Mouse (Mus musculus) duodenum, adult 2 months (tissue): ENCODE measurements around the gene Nsun7. TPM values are rescaled to one million over a fixed set of nuclear protein-coding genes. Genes with fewer than 3 reads are reported as not detected.

Experiments used
- polyA plus RNA-seq: library from polyadenylated mRNA; depleted of rRNA; stranded (reverse); fragments of >200 nt; gene quantifications from 2 replicates; pipeline ENCODE4 v1.2.3, GENCODE M21; 2012; ENCODE audit warnings: low replicate concordance; rRNA removed

Gene Nsun7
- not detected in 2 replicates for polyA plus RNA-seq

GRCm38 (mm10) chr5:66259756-66260448 is at the start of gene Nsun7:
Gene Nsun7, plus strand, starts transcription at chr5:66259897.

Other genes with a start within 250 kb of the Nsun7 start
- gene Rbm47, start 86.8 kb upstream of the Nsun7 start, polyA plus RNA-seq, result 85.4 and 141 TPM in 2 replicates